Mouse (Mus musculus): ENCODE results near the gene Gm4969.

GRCm38 (mm10) chr7:19080451-19080950 is 37.7 kb downstream of the Gm4969 start:
- TF ChIP-seq POLR2A (IDR thresholded peaks at IDR 0.05; ENCODE audit: insufficient read depth, low read depth, low read length) = no peak
- no peak for TF ChIP-seq CTCF (IDR thresholded peaks at IDR 0.05)
- TF ChIP-seq EP300 (IDR thresholded peaks at IDR 0.05; ENCODE audit: insufficient read depth, low read depth, low read length) = no peak
